In the genomic region with DNA sequence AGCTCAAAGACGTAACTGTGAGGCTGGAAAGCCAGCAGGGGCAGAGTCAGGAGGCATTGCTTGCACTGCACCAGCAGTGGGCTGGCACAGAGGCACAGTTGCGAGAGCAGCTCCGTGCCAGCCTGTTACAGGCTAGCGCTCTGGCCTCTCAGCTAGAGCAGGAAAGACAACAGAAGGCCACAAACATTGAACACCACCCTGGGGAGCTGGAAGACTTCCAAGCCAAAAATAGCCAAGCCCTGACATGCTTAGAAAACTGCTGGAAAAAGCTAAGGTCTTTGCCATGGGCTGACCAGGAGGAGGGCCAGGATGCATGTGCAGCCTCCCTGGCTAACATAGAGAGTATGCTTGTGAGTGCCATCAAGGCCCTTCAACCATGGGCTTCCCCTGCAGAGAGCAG, we compare ENCODE assay signal across 8 mouse cellular contexts. TPM values are rescaled to one million over a fixed set of nuclear protein-coding genes. Genes with fewer than 3 reads are reported as not detected.
DNase-seq lines count a peak whose midpoint lies in the region; ATAC-seq lines count a peak whose summit lies in the region.

No protein-coding gene starts in this region.

- intact Hi-C loops in heart, postnatal 25 days (cut with DNase I) = no loop called here
- intact Hi-C loops in left cerebral cortex, postnatal 25 days (cut with DNase I) = no loop called here

- no peak overlapping the region for H3K4me2 ChIP-seq in embryonic facial prominence, embryonic 15.5 days (replicated peaks)

- no peak overlapping the region for H3K4me3 ChIP-seq in embryonic facial prominence, embryonic 15.5 days (replicated peaks)

- peak; percentile 72 for DNase-seq in layer of hippocampus, adult 11-12 months (ENCODE audit: low spot score)
- no peak for DNase-seq in layer of hippocampus, postnatal 25 days (ENCODE audit: extremely low spot score in 1 of 2, low spot score in 1 of 2)
- DNase-seq in adrenal gland, adult 2 months = peak; percentile 82
- peak; percentile 37 for DNase-seq in heart, postnatal 25 days (ENCODE audit: low spot score)
- peak; percentile 45 to 59 for DNase-seq in left cerebral cortex, postnatal 25 days (ENCODE audit: low spot score in 2 of 2)
- DNase-seq in c-Kit-positive CD71-positive TER-119-positive erythroid progenitor cells, embryonic 14.5 days (ENCODE audit: low spot score) = no peak

- WGBS in embryonic facial prominence, embryonic 15.5 days = 64% methylated on average over 4 of the region's 4 CpGs

- no peaks in the 10 kb centered on the region for H3K9me3 ChIP-seq in embryonic facial prominence, embryonic 15.5 days (replicated peaks)

- H3K27me3 ChIP-seq in embryonic facial prominence, embryonic 15.5 days = no peaks in the 10 kb centered on the region

- ATAC-seq in embryonic facial prominence, embryonic 15.5 days (ENCODE audit: insufficient number of reproducible peaks, low FRiP score, low TSS enrichment, low read depth) = peak; percentile 47; the same call in 1 of the 2 replicates
- no peak for ATAC-seq in monocyte, adult 5-6 weeks (replicated peaks; ENCODE audit: insufficient number of reproducible peaks, low FRiP score, low TSS enrichment, poor library complexity, severe bottlenecking)

- peaks cover 92% of the 10 kb centered on the region for H3K36me3 ChIP-seq in embryonic facial prominence, embryonic 15.5 days

- H3K4me1 ChIP-seq in embryonic facial prominence, embryonic 15.5 days = peaks cover 14% of the 10 kb centered on the region

- no peak overlapping the region for H3K9ac ChIP-seq in embryonic facial prominence, embryonic 15.5 days

- peak overlapping the region; percentile 60; the same call in 1 of the 2 replicates for H3K27ac ChIP-seq in embryonic facial prominence, embryonic 15.5 days (replicated peaks)

RNA-seq across cellular contexts. Expression of a gene that starts 28.3 kb away (rescaled TPM):
- under 1 TPM; 0.49 to 0.96 TPM for total RNA-seq in layer of hippocampus, postnatal 25 days (2021)
- 1 to 10 TPM; 1.7 to 2.6 TPM for total RNA-seq in adrenal gland, adult 2 months (2021)
- polyA plus RNA-seq in adrenal gland, adult 2 months (2012; rRNA removed) = 10.6 and 12.5 TPM in 2 replicates
- 2.8 and 3.8 TPM in 2 replicates for polyA plus RNA-seq in embryonic facial prominence, embryonic 15.5 days (2015; fragmentation: Nextera tagmentation; extraction: Ambion mirVana)
- under 1 TPM; 0.18 to 0.42 TPM for total RNA-seq in heart, postnatal 25 days (2021)
- total RNA-seq in left cerebral cortex, postnatal 25 days (2021) = 1 to 10 TPM in 1 of 2 experiments, under 1 TPM in 1; 0.46 to 1.5 TPM
- total RNA-seq in monocyte, adult 5-6 weeks (2017) = not detected in 3 replicates

RNA-seq across cellular contexts. Expression of a gene that starts 50.6 kb away (rescaled TPM):
- total RNA-seq in layer of hippocampus, postnatal 25 days (2021) = 10 to 100 TPM; 44.8 to 47.1 TPM
- 10 to 100 TPM; 45.1 to 88.0 TPM for total RNA-seq in adrenal gland, adult 2 months (2021)
- 71.5 and 72.1 TPM in 2 replicates for polyA plus RNA-seq in adrenal gland, adult 2 months (2012; rRNA removed)
- polyA plus RNA-seq in embryonic facial prominence, embryonic 15.5 days (2015; fragmentation: Nextera tagmentation; extraction: Ambion mirVana) = 36.6 and 38.9 TPM in 2 replicates
- total RNA-seq in heart, postnatal 25 days (2021) = 10 to 100 TPM; 43.0 to 44.1 TPM
- 10 to 100 TPM; 46.6 to 51.1 TPM for total RNA-seq in left cerebral cortex, postnatal 25 days (2021)
- 20.4 to 40.6 TPM (median 27.9 TPM) in 3 replicates for total RNA-seq in monocyte, adult 5-6 weeks (2017)

Comparison
In these comparisons a context has a peak if more than half of its experiments do, and no peak if none do; other contexts are left out.
1. DNase-seq: peak in layer of hippocampus, adult 11-12 months (single experiment), adrenal gland, adult 2 months (single experiment), heart, postnatal 25 days (single experiment) and left cerebral cortex, postnatal 25 days (2 of 2); none in layer of hippocampus, postnatal 25 days (0 of 2) and c-Kit-positive CD71-positive TER-119-positive erythroid progenitor cells, embryonic 14.5 days (single experiment).